Mouse (Mus musculus): ENCODE measurements at regions not wholly inside any gene's neighbourhood (a gene's known extent, or its start where the extent isn't known, plus 50 kb on each side); places are given as distances from the start of the nearest gene placed in this dataset.
"Not testable (repeated sequence)": the region's sequence is repeated elsewhere in the genome, so short reads cannot be mapped to it uniquely, and the experiment has no call there.

- DNase-seq (ENCODE audit: low spot score in 2 of 2), result no peak
Measured at GRCm38 (mm10) chr6:6388835-6389440, 172.0 kb upstream of the Slc25a13 start.

- no peak for DNase-seq (ENCODE audit: low spot score in 2 of 2)
Measured at GRCm38 (mm10) chr6:6387571-6387970, 170.6 kb upstream of the Slc25a13 start.

DNA sequence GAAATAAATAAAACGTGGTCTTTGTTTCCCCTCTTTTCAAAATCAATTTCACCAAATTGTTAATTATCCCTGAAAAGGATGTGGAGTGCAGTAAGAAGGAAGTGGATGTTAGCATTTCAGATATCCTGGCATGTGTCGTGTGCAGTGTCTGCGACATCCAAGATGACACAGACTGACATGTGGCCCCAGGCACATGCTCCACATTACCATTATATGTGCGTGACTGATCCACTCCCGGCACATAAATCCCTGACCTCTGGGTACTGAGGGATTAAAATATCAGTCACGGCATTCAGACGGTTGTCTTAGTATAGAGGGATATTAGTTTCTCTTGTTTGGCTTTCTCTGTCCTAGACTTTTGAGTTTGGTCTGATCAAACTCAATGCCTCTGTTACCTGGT lies 168.0 kb upstream of the Slc25a13 start:
- DNase-seq (ENCODE audit: low spot score in 2 of 2), result no peak

GRCm38 (mm10) chr6:6384441-6384840 lies 167.5 kb upstream of the Slc25a13 start:
- DNase-seq (ENCODE audit: low spot score in 2 of 2), result no peak

- no peak for DNase-seq (ENCODE audit: low spot score in 2 of 2)
Measured at GRCm38 (mm10) chr6:6372421-6372820, 155.4 kb upstream of the Slc25a13 start.

- DNase-seq (ENCODE audit: low spot score in 2 of 2), result no peak
Measured at GRCm38 (mm10) chr6:6371444-6372093, 154.6 kb upstream of the Slc25a13 start.

GRCm38 (mm10) chr6:6364037-6364436 lies 147.1 kb upstream of the Slc25a13 start:
- no peak for DNase-seq (ENCODE audit: low spot score in 2 of 2)

GRCm38 (mm10) chr6:6362678-6363354 lies 145.8 kb upstream of the Slc25a13 start:
- DNase-seq (ENCODE audit: low spot score in 2 of 2), result no peak

GRCm38 (mm10) chr6:6361181-6361580 lies 144.2 kb upstream of the Slc25a13 start:
- not testable (repeated sequence) for DNase-seq (ENCODE audit: low spot score in 2 of 2)

- DNase-seq (ENCODE audit: low spot score in 2 of 2), result no peak
Measured at GRCm38 (mm10) chr6:6357477-6357876, 140.5 kb upstream of the Slc25a13 start.

DNA sequence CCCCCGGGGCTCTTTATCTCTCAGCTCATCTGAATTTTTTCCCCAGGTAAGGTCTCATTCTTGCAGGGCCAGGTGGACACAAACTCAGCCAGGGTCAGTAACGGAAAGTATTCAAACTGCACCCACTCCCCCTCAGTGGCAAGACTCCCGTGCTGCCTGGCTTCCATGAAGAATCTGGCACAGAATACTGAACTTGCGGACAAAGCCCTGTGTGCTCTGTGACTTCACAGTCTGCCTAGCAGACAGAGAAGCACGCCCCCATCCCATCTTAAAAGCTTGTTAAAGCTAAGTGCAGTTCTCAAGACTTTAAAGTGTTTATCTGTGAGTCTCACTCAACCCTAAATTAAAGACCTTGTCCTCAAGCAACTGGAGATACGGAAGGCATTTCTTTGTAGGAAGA lies 140.0 kb upstream of the Slc25a13 start:
- no peak for DNase-seq (ENCODE audit: low spot score in 2 of 2)

GRCm38 (mm10) chr6:6335251-6335650 lies 118.3 kb upstream of the Slc25a13 start:
- DNase-seq (ENCODE audit: low spot score in 2 of 2), result no peak

DNA sequence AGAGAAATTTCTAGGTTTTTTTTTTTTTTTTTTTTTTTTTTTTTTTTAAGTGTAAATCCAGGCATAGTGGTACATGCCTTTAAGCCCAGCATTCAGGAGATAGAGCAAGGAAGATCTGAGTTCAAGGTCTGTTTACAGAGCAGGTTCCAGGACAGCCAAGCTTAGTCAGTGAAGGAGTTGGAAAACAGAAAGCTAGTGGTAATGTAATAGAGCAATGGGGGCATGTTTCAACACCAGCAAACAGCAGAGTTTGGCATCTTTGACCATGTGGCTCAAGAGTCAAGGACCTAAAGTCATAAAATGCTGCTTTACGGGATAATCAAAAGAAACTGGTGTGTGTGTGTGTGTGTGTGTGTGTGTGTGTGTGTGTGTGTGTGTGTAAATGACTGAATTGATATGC lies 113.3 kb upstream of the Slc25a13 start:
- DNase-seq (ENCODE audit: low spot score in 2 of 2), result no peak

DNA sequence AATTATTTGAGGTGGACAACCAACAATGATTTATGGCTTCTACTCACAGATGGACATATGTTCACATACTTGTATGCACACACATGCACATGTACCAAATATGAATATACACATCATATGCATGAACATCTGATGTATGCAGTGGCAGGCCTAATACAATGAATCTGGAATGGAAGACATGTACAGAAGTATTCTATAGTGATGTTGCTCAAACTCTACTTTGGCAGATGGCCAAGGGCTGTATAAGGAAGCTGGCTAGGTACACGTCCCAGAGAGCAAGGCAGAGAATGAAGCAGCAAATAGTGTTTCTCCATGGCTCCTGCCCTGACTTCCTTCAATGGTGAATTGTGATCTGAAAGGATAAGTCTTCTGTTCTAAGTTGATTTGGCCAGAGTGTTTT lies 108.5 kb upstream of the Slc25a13 start:
- DNase-seq (ENCODE audit: low spot score in 2 of 2), result no peak

GRCm38 (mm10) chr6:6316725-6317124 lies 99.8 kb upstream of the Slc25a13 start:
- no peak for DNase-seq (ENCODE audit: low spot score in 2 of 2)

DNA sequence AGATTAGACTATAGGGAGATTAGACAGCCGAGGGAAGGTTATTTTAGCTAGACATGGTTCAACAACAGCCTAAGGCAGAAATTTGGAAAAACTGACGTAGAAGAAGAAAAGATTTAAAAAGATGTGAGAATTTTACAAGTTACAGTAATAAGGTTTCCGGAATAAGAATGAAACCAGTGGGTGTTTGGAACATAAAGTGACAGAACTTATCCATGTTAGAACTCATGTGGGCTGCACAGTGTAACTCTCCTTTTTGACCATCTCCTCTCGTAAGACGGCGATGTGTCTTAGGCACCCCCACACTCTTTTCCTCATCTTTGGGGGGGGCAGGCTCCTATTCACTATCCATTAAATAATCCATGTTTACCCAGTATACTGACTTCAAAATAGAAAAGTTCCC lies 96.2 kb upstream of the Slc25a13 start:
- DNase-seq (ENCODE audit: low spot score in 2 of 2), result no peak

GRCm38 (mm10) chr6:6310213-6310612 lies 93.2 kb upstream of the Slc25a13 start:
- no peak for DNase-seq (ENCODE audit: low spot score in 2 of 2)

DNA sequence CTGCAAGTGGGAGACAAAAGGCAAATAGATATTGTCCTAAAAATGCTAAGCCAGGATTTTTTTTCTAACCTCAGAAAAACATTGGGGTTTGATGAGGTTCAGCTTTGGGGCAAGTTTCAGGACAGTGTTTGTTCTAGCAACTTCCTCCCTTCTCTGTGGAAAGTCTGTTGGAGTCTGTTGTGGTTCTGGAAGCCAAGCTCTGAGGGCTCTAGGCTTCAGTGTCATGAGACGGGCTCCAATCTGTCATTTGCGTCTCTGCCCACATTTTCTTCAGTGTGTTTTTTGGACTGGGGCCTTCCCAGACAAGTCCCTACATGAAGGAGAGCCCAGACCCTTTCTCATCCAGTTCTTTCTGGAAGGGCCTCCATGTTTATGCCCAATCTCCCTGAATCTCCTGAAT lies 90.6 kb upstream of the Slc25a13 start:
- no peak for DNase-seq (ENCODE audit: low spot score in 2 of 2)

GRCm38 (mm10) chr6:6303767-6304166 lies 86.8 kb upstream of the Slc25a13 start:
- no peak for DNase-seq (ENCODE audit: low spot score in 2 of 2)

DNA sequence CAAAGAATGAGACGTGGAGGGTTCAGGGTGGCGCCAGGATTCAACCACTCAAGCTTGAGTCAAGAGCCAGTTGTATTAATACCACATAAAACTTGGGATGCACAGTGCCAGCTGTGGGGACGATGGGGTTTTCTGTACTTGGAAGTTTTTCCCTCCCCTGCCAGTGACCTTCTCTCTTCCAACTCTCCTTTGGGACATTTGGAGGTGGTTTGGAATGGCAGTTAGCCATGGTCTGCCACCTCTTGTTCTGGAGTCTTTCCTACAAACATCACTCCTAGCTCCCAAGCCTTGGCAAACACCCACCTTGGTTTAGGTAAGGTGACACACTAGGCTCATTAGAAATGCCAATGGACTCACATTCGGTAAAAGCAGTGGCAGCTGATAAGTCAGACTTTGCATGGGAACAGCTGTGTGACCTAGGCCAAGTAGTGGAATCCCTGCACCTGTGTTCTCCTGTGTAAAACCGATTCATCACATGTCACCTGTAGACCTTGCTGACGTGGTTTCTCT lies 84.1 kb upstream of the Slc25a13 start:
- DNase-seq (ENCODE audit: low spot score in 2 of 2), result no peak

DNA sequence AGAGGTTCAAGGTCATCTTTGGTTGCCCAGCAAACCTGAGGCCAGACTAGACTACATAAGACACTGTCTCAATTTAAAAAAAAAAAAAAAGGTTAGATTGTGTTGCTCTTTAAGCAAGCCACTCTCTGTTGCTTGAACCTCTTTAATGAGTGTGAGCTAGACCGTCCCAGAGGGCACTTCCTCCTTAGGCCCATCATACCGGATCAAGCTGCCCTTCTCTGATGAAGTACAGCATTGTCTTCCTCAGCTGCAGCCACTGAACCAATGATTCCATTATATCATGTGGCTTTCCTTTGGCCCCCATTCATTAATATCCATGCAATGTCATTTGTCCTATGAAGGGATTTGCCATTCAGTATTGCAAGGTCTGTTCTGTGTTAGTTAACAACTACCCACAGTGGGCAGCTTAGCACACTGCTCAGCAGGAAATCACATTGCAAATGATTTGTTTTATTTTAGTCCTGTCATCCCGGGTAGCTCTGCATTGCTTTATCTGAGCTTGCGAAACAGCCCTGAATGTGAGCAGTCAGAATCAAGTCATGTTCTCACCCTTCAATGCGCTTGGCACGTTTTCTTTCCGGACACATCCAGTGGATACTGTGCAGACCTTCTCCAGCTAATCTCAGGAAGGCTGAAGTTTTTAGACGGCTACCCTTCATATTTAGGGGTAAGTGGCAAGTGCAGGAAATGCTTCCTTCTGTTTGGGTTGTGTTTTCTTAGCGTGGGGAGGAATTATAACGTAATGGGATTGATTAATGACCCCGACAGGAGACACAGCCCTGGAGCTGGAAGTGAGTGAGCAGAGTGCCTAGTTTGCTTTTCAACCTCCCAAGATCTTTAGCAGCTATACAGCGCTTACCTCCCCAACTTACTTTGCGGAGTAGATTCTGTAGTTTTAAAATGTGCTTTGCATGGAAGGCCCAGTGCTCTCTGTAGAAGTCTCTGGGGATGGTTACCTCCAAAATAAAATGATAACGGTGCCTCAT lies 82.2 kb upstream of the Slc25a13 start:
- DNase-seq (ENCODE audit: low spot score in 2 of 2), result no peak

- not testable (repeated sequence) for DNase-seq (ENCODE audit: low spot score in 2 of 2)
Measured at GRCm38 (mm10) chr6:6295551-6295950, 78.6 kb upstream of the Slc25a13 start.
